Mouse (Mus musculus) hematopoietic stem cell, adult 5-6 weeks (primary cell): ENCODE measurements around the gene Gm3646. TPM values are rescaled to one million over a fixed set of nuclear protein-coding genes. Genes with fewer than 3 reads are reported as not detected.
A peak's percentile ranks its signal among the peaks of the same experiment; 100 is the strongest.

Source experiments
- ATAC-seq, 2 experiments: fragments of 125-278 bp in 1 of 2; replicated peaks in 1 of 2; 2 replicates each; pipeline ENCODE4 v1.8.0; 2016 to 2017; ENCODE audit warnings: inconsistent platforms in 2 of 2, mild to moderate bottlenecking in 2 of 2, moderate number of reproducible peaks in 2 of 2, low read depth in 1 of 2, moderate TSS enrichment in 1 of 2; ENCODE audit not compliant: low FRiP score in 2 of 2, poor library complexity in 2 of 2, severe bottlenecking in 2 of 2, insufficient read depth in 1 of 2, low TSS enrichment in 1 of 2
- total RNA-seq: library from RNA; stranded (forward); fragments of 172-1452, 232-1000 nt; gene quantifications from 2 replicates; pipeline ENCODE4 v1.2.3, GENCODE M21; 2017

The Gm3646 gene
- total RNA-seq, 1 experiment from 2014 or later = not detected

- no peak for ATAC-seq
Measured at GRCm38 (mm10) chr1:39802946-39803345, 2.2 kb downstream of the Gm3646 start.

GRCm38 (mm10) chr1:39797496-39797895 lies 7.6 kb downstream of the Gm3646 start:
- no peak for ATAC-seq

- ATAC-seq = no peak
Measured at GRCm38 (mm10) chr1:39796765-39797164, 8.4 kb downstream of the Gm3646 start.

GRCm38 (mm10) chr1:39784632-39785031 lies 20.5 kb downstream of the Gm3646 start:
- ATAC-seq = peak; percentile 42 to 56; a peak in 3 of 4 replicates

GRCm38 (mm10) chr1:39781835-39782234 lies 23.3 kb downstream of the Gm3646 start:
- no peak for ATAC-seq

- no peak for ATAC-seq
Measured at GRCm38 (mm10) chr1:39779111-39779980, 25.8 kb downstream of the Gm3646 start.

GRCm38 (mm10) chr1:39773991-39774729 lies 31.0 kb downstream of the Gm3646 start:
- ATAC-seq = no peak

GRCm38 (mm10) chr1:39773551-39773950 lies 31.6 kb downstream of the Gm3646 start:
- no peak for ATAC-seq

- ATAC-seq = no peak
Measured at GRCm38 (mm10) chr1:39772401-39773095, 32.6 kb downstream of the Gm3646 start.

GRCm38 (mm10) chr1:39770436-39770835 lies 34.7 kb downstream of the Gm3646 start:
- ATAC-seq = no peak

- ATAC-seq = no peak
Measured at GRCm38 (mm10) chr1:39768017-39768416, 37.1 kb downstream of the Gm3646 start.

GRCm38 (mm10) chr1:39765854-39766493 lies 39.2 kb downstream of the Gm3646 start:
- ATAC-seq = no peak

GRCm38 (mm10) chr1:39762025-39762370 lies 43.1 kb downstream of the Gm3646 start:
- ATAC-seq = peak; percentile 69 to 84

- peak; percentile 47 to 57; a peak in 3 of 4 replicates for ATAC-seq
Measured at GRCm38 (mm10) chr1:39761211-39762024, 43.7 kb downstream of the Gm3646 start.

- ATAC-seq = no peak
Measured at GRCm38 (mm10) chr1:39760181-39760715, 44.9 kb downstream of the Gm3646 start.
